Mouse (Mus musculus) liver, embryonic 14.5 days (tissue): ENCODE data around the gene Mark2.

ENCODE experiments used
- CTCF ChIP-seq: IDR thresholded peaks from 2 replicates; pipeline ENCODE4 v1.5.1; 2016; ENCODE audit warnings: antibody characterized with exemption, low read depth, control low read depth
- EP300 ChIP-seq: IDR thresholded peaks from 2 replicates; pipeline ENCODE4 v1.6.1; 2016; ENCODE audit warnings: antibody characterized with exemption, low read depth

- TF ChIP-seq CTCF: no peak
- TF ChIP-seq EP300: no peak
These were observed 49.5 kb downstream of the Mark2 start for GRCm38 (mm10) chr19:7291958-7292709.
